Mouse (Mus musculus) small intestine, adult 2 months (tissue): Measurements from ENCODE around the gene Bhlhe40. TPM values are rescaled to one million over a fixed set of nuclear protein-coding genes. Genes with fewer than 3 reads are reported as not detected.

Experiments used
- H3K27ac ChIP-seq: fragments of 200-500 bp; 2 replicates; pipeline ENCODE4 v1.5.1; 2012; ENCODE audit warnings: low read depth, low read length, control low read depth, inconsistent platforms; ENCODE audit not compliant: insufficient read depth
- H3K27me3 ChIP-seq: fragments of 200-500 bp; 2 replicates; pipeline ENCODE4 v1.6.1; 2012; ENCODE audit warnings: mild to moderate bottlenecking, moderate library complexity, low read length, inconsistent platforms; ENCODE audit not compliant: control insufficient read depth, insufficient read depth
- H3K36me3 ChIP-seq: fragments of 200-500 bp; 2 replicates; pipeline ENCODE4 v1.6.1; 2012; ENCODE audit warnings: mild to moderate bottlenecking, low read length, control low read depth, inconsistent platforms; ENCODE audit not compliant: control insufficient read depth, insufficient read depth
- H3K4me1 ChIP-seq: fragments of 200-500 bp; 2 replicates; pipeline ENCODE4 v1.6.1; 2012; ENCODE audit warnings: low read length, inconsistent platforms, mixed read lengths; ENCODE audit not compliant: control insufficient read depth, insufficient read depth, insufficient read length
- H3K4me3 ChIP-seq: fragments of 200-500 bp; 2 replicates; pipeline ENCODE4 v1.5.1; 2012; ENCODE audit warnings: low read depth, mild to moderate bottlenecking, control low read depth, inconsistent platforms, low read length, moderate library complexity
- CTCF ChIP-seq: fragments of 200-500 bp; IDR thresholded peaks from 2 replicates; pipeline ENCODE4 v1.5.1; 2012; ENCODE audit warnings: low read depth, mild to moderate bottlenecking, control low read depth, inconsistent platforms, low read length, moderate library complexity, mixed read lengths; ENCODE audit not compliant: insufficient replicate concordance, insufficient read length; ENCODE audit errors: extremely low read depth
- POLR2A ChIP-seq: fragments of 200-500 bp; IDR thresholded peaks from 2 replicates; pipeline ENCODE4 v1.6.1; 2012; ENCODE audit warnings: low read depth, mild to moderate bottlenecking, control low read depth, inconsistent platforms, low read length, moderate library complexity
- WGBS: fragments of 180-500 bp; shearing (Covaris S2); methylation state at CpG from one replicate; pipeline ENCODE4 v1.1.7; 2018; 5-methylcytosine and 5-hydroxymethylcytosine counted together
- polyA plus RNA-seq: library from polyadenylated mRNA; depleted of rRNA; stranded (reverse); fragments of >200 nt; gene quantifications from 2 replicates; pipeline ENCODE4 v1.2.3, GENCODE M21; 2012

Gene Bhlhe40
- polyA plus RNA-seq, 1 experiment = 22.2 TPM

GRCm38 (mm10) chr6:108699679-108700078, 39.2 kb downstream of the Bhlhe40 start:
- Histone ChIP-seq H3K27me3 (no peaks in the 10 kb centered on the region), H3K4me1 (peaks cover 11% of the 10 kb centered on the region; the same call in 1 of the 2 replicates), H3K27ac (no peak overlapping the region), H3K4me3 (no peak overlapping the region), H3K36me3 (no peaks in the 10 kb centered on the region)
- TF ChIP-seq CTCF (no peak), POLR2A (no peak)
- 64% methylated on average over 3 of the region's 3 CpGs for WGBS

GRCm38 (mm10) chr6:108700638-108701343, 40.4 kb downstream of the Bhlhe40 start:
- WGBS = 75% methylated on average over 17 of the region's 17 CpGs
- TF ChIP-seq CTCF (no peak), POLR2A (no peak)

GRCm38 (mm10) chr6:108702648-108703047, 42.2 kb downstream of the Bhlhe40 start:
- 17% methylated on average over 3 of the region's 3 CpGs for WGBS
- peaks cover 16% of the 10 kb centered on the region for H3K4me1 ChIP-seq
- no peaks in the 10 kb centered on the region for H3K36me3 ChIP-seq
- H3K27me3 ChIP-seq = no peaks in the 10 kb centered on the region
- H3K27ac ChIP-seq = peak overlapping the region; percentile 38
- no peak overlapping the region for H3K4me3 ChIP-seq
- no peak for TF ChIP-seq POLR2A
- TF ChIP-seq CTCF = no peak

More at GRCm38 (mm10) chr6:108700638-108701343, 40.4 kb downstream of the Bhlhe40 start:
- Histone ChIP-seq H3K27me3 (no peaks in the 10 kb centered on the region), H3K4me3 (no peak overlapping the region), H3K4me1 (peaks cover 14% of the 10 kb centered on the region; the same call in 1 of the 2 replicates), H3K36me3 (no peaks in the 10 kb centered on the region), H3K27ac (no peak overlapping the region)

- TF ChIP-seq POLR2A = no peak
- no peak for TF ChIP-seq CTCF
- Histone ChIP-seq H3K27ac (0 out of 2 replicates have a peak overlapping the region, but pooled peaks have one; percentile 38), H3K4me3 (no peak overlapping the region), H3K4me1 (peaks cover 16% of the 10 kb centered on the region), H3K36me3 (no peaks in the 10 kb centered on the region), H3K27me3 (no peaks in the 10 kb centered on the region)
- 81% methylated on average over 1 of the region's 1 CpGs for WGBS
These were observed 42.7 kb downstream of the Bhlhe40 start for GRCm38 (mm10) chr6:108703085-108703484.

- peak overlapping the region; percentile 100 for H3K27ac ChIP-seq
- no peaks in the 10 kb centered on the region for H3K27me3 ChIP-seq
- no peaks in the 10 kb centered on the region for H3K36me3 ChIP-seq
- H3K4me3 ChIP-seq = no peak overlapping the region
- H3K4me1 ChIP-seq = peaks cover 19% of the 10 kb centered on the region
- 22% methylated on average over 9 of the region's 9 CpGs for WGBS
- TF ChIP-seq POLR2A = no peak
- TF ChIP-seq CTCF = no peak
These were observed 44.1 kb downstream of the Bhlhe40 start for GRCm38 (mm10) chr6:108704316-108705080.

- H3K27me3 ChIP-seq = no peaks in the 10 kb centered on the region
- no peak for TF ChIP-seq CTCF
- no peak for TF ChIP-seq POLR2A
- WGBS = 82% methylated on average over 6 of the region's 6 CpGs
- H3K27ac ChIP-seq = no peak overlapping the region
- no peaks in the 10 kb centered on the region for H3K36me3 ChIP-seq
- peaks cover 20% of the 10 kb centered on the region for H3K4me1 ChIP-seq
- no peak overlapping the region for H3K4me3 ChIP-seq
These were observed 45.5 kb downstream of the Bhlhe40 start for GRCm38 (mm10) chr6:108705957-108706356.
